Mouse (Mus musculus) myocyte (in vitro differentiated cells): ENCODE measurements around the gene Lin37. TPM values are rescaled to one million over a fixed set of nuclear protein-coding genes. Genes with fewer than 3 reads are reported as not detected.

Experiments
- H3K27me3 ChIP-seq: one replicate; pipeline ENCODE4 v1.6.1; 2011; ENCODE audit not compliant: control insufficient read depth, insufficient read depth, insufficient read length
- H3K36me3 ChIP-seq: one replicate; pipeline ENCODE4 v1.6.1; 2011; ENCODE audit not compliant: control insufficient read depth, insufficient read depth
- H3K4me2 ChIP-seq: one replicate; pipeline ENCODE4 v1.6.1; 2011; ENCODE audit warnings: low read depth, control low read depth
- H3K4me3 ChIP-seq: one replicate; pipeline ENCODE4 v1.5.1; 2011; ENCODE audit warnings: mild to moderate bottlenecking, control low read depth, moderate library complexity
- H3K79me2 ChIP-seq: one replicate; pipeline ENCODE4 v1.6.1; 2011; ENCODE audit not compliant: control insufficient read depth, insufficient read depth
- H3ac ChIP-seq: one replicate; pipeline ENCODE4 v1.6.1; 2011; ENCODE audit not compliant: control insufficient read depth, insufficient read length
- CEBPB ChIP-seq: IDR thresholded peaks from 2 replicates; pipeline ENCODE4 v1.6.1; 2011; ENCODE audit warnings: mild to moderate bottlenecking, moderate library complexity; ENCODE audit not compliant: poor library complexity, insufficient read depth, severe bottlenecking
- E2F4 ChIP-seq: IDR thresholded peaks from one replicate; pipeline ENCODE4 v1.6.1; 2011; ENCODE audit warnings: mild to moderate bottlenecking, control low read depth, moderate library complexity; ENCODE audit not compliant: insufficient read depth
- MAX ChIP-seq: IDR thresholded peaks from one replicate; pipeline ENCODE4 v1.6.1; 2011; ENCODE audit warnings: low read depth, mild to moderate bottlenecking, control low read depth
- MYOD1 ChIP-seq, 3 experiments: IDR thresholded peaks; one replicate each; pipeline ENCODE4 v1.6.1; 2011; ENCODE audit warnings: control low read depth in 2 of 3, low read depth in 2 of 3, mild to moderate bottlenecking in 2 of 3, moderate library complexity in 1 of 3; ENCODE audit not compliant: insufficient read length in 2 of 3, control insufficient read depth in 1 of 3
- MYOG ChIP-seq, 3 experiments: IDR thresholded peaks; one replicate each; pipeline ENCODE4 v1.6.1; 2011; ENCODE audit warnings: control low read depth in 2 of 3, low read depth in 2 of 3, mild to moderate bottlenecking in 2 of 3; ENCODE audit not compliant: insufficient read length in 2 of 3, control insufficient read depth in 1 of 3, insufficient read depth in 1 of 3
- POLR2A ChIP-seq: IDR thresholded peaks from one replicate; pipeline ENCODE4 v1.6.1; 2011; ENCODE audit warnings: low read depth, mild to moderate bottlenecking, control low read depth, moderate library complexity; ENCODE audit not compliant: insufficient read length
- POLR2AphosphoS2 ChIP-seq: IDR thresholded peaks from one replicate; pipeline ENCODE4 v1.6.1; 2011; ENCODE audit warnings: low read depth, control low read depth; ENCODE audit not compliant: insufficient read length
- REST ChIP-seq: IDR thresholded peaks from one replicate; pipeline ENCODE4 v1.6.1; 2011; ENCODE audit warnings: mild to moderate bottlenecking, control low read depth, moderate library complexity; ENCODE audit not compliant: insufficient read depth, insufficient read length
- SRF ChIP-seq: IDR thresholded peaks from one replicate; pipeline ENCODE4 v1.6.1; 2011; ENCODE audit warnings: low read depth; ENCODE audit not compliant: control insufficient read depth, insufficient read length
- TCF12 ChIP-seq: IDR thresholded peaks from one replicate; pipeline ENCODE4 v1.6.1; 2011; ENCODE audit warnings: mild to moderate bottlenecking, control low read depth; ENCODE audit not compliant: poor library complexity, insufficient read depth, severe bottlenecking
- TCF3 ChIP-seq: IDR thresholded peaks from one replicate; pipeline ENCODE4 v1.6.1; 2011; ENCODE audit warnings: low read depth, control low read depth; ENCODE audit not compliant: insufficient read length
- USF1 ChIP-seq: IDR thresholded peaks from one replicate; pipeline ENCODE4 v1.6.1; 2011; ENCODE audit warnings: low read depth, mild to moderate bottlenecking, control low read depth, moderate library complexity
- polyA plus RNA-seq: library from polyadenylated mRNA; unstranded; fragments of >200 nt; fragmentation: generic; extraction: Trizol; gene quantifications from one replicate; pipeline ENCODE4 v1.2.1, GENCODE M21; 2012; ENCODE audit warnings: missing spikeins

Lin37 gene
- polyA plus RNA-seq, 1 experiment: 55.3 TPM

GRCm38 (mm10) chr7:30552102-30553020 lies 7.3 kb downstream of the Lin37 start, which contains the start of the genes Hspb6 and Proser3:
Gene Hspb6 (plus strand): TSS chr7:30552178.
Gene Proser3 (minus strand): TSS chr7:30552299.
- Histone ChIP-seq H3ac (peak within 1 kb of the TSS; percentile 8), H3K4me3 (peak within 1 kb of the TSS; percentile 68), H3K27me3 (no peaks in the 10 kb centered on the region), H3K36me3 (peaks cover 16% of the 10 kb centered on the region), H3K79me2 (no peaks in the 10 kb centered on the region), H3K4me2 (peak within 1 kb of the TSS; percentile 75)
- TF ChIP-seq USF1: no peak
- TF ChIP-seq REST: no peak
- no peak for TF ChIP-seq SRF
- TF ChIP-seq E2F4: peak; percentile 58
- TF ChIP-seq POLR2AphosphoS2: peak; percentile 71
- TF ChIP-seq POLR2A: peak; percentile 71
- 0 out of 2 replicates have a peak, but pooled peaks have one; percentile 1 for TF ChIP-seq CEBPB

GRCm38 (mm10) chr7:30551445-30552101 lies 8.1 kb downstream of the Lin37 start:
- peak overlapping the region; percentile 68 for H3K4me3 ChIP-seq
- H3K4me2 ChIP-seq: peak overlapping the region; percentile 55
- H3K27me3 ChIP-seq: no peaks in the 10 kb centered on the region
- no peak for TF ChIP-seq TCF12
- peak; percentile 68 for TF ChIP-seq SRF
- H3ac ChIP-seq: peak overlapping the region; percentile 8
- H3K36me3 ChIP-seq: peaks cover 14% of the 10 kb centered on the region
- H3K79me2 ChIP-seq: no peaks in the 10 kb centered on the region

- Histone ChIP-seq H3K4me3 (no peak overlapping the region), H3K36me3 (peaks cover 10% of the 10 kb centered on the region)
These were observed 9.0 kb downstream of the Lin37 start for GRCm38 (mm10) chr7:30550603-30551002.

GRCm38 (mm10) chr7:30549880-30550279 lies 9.8 kb downstream of the Lin37 start:
- Histone ChIP-seq H3K79me2 (no peaks in the 10 kb centered on the region), H3K4me2 (no peak overlapping the region), H3ac (no peak overlapping the region), H3K4me3 (no peak overlapping the region), H3K27me3 (no peaks in the 10 kb centered on the region), H3K36me3 (peaks cover 7% of the 10 kb centered on the region)
- TF ChIP-seq TCF3 (no peak), E2F4 (no peak), POLR2AphosphoS2 (no peak), POLR2A (no peak), USF1 (no peak), MYOD1 (IDR thresholded peaks at IDR 0.05; ENCODE audit: control insufficient read depth in 1 of 3, insufficient read length in 2 of 3, low read depth in 2 of 3) (no peak), REST (no peak)

More at GRCm38 (mm10) chr7:30550603-30551002, 9.0 kb downstream of the Lin37 start:
- H3ac ChIP-seq: no peak overlapping the region
- TF ChIP-seq MYOG (IDR thresholded peaks at IDR 0.05; ENCODE audit: control insufficient read depth in 1 of 3, insufficient read depth in 1 of 3, insufficient read length in 2 of 3, low read depth in 2 of 3): no peak
- no peak for TF ChIP-seq TCF3
- no peak for TF ChIP-seq MYOD1 (IDR thresholded peaks at IDR 0.05; ENCODE audit: control insufficient read depth in 1 of 3, insufficient read length in 2 of 3, low read depth in 2 of 3)
- TF ChIP-seq POLR2AphosphoS2: no peak
- TF ChIP-seq USF1: no peak
- no peak for TF ChIP-seq CEBPB
- TF ChIP-seq TCF12: no peak
- no peak for TF ChIP-seq MAX
- TF ChIP-seq REST: no peak
- TF ChIP-seq SRF: no peak
- H3K27me3 ChIP-seq: no peaks in the 10 kb centered on the region
- H3K79me2 ChIP-seq: no peaks in the 10 kb centered on the region
- H3K4me2 ChIP-seq: no peak overlapping the region

GRCm38 (mm10) chr7:30544327-30544726 lies 15.3 kb downstream of the Lin37 start:
- no peaks in the 10 kb centered on the region for H3K79me2 ChIP-seq
- TF ChIP-seq SRF (no peak), POLR2AphosphoS2 (no peak), CEBPB (no peak), E2F4 (no peak), MYOD1 (IDR thresholded peaks at IDR 0.05; ENCODE audit: control insufficient read depth in 1 of 3, insufficient read length in 2 of 3, low read depth in 2 of 3) (no peak), REST (no peak), USF1 (no peak), POLR2A (no peak), MYOG (IDR thresholded peaks at IDR 0.05; ENCODE audit: control insufficient read depth in 1 of 3, insufficient read depth in 1 of 3, insufficient read length in 2 of 3, low read depth in 2 of 3) (no peak), MAX (no peak), TCF12 (no peak), TCF3 (no peak)
- H3K27me3 ChIP-seq: no peaks in the 10 kb centered on the region
- peaks cover 7% of the 10 kb centered on the region for H3K36me3 ChIP-seq
- H3K4me2 ChIP-seq: no peak overlapping the region
- no peak overlapping the region for H3ac ChIP-seq
- no peak overlapping the region for H3K4me3 ChIP-seq
